Mouse (Mus musculus) stomach, embryonic 14.5 days (tissue): ENCODE data around the gene Gm42517. TPM values are rescaled to one million over a fixed set of nuclear protein-coding genes. Genes with fewer than 3 reads are reported as not detected.

Source experiments
- ATAC-seq: fragments of 200-750 bp; cut with Nextera tagmentation; 2 replicates; pipeline ENCODE4 v1.8.0; 2017; ENCODE audit warnings: low read depth, moderate TSS enrichment; ENCODE audit not compliant: insufficient number of reproducible peaks, insufficient read depth, low FRiP score
- H3K27ac ChIP-seq: fragments of 300-500 bp; sonication (generic); 2 replicates; pipeline ENCODE4 v1.5.1; 2014; ENCODE audit warnings: mild to moderate bottlenecking, low read length, moderate library complexity, mixed read lengths
- H3K27me3 ChIP-seq: fragments of 300-500 bp; sonication (generic); 2 replicates; pipeline ENCODE4 v1.6.1; 2014; ENCODE audit warnings: low read length, control low read depth, mixed read lengths; ENCODE audit not compliant: control insufficient read depth, insufficient read depth
- H3K36me3 ChIP-seq: fragments of 300-500 bp; sonication (generic); 2 replicates; pipeline ENCODE4 v1.6.1; 2014; ENCODE audit warnings: mild to moderate bottlenecking, control low read depth, low read length, moderate library complexity, mixed read lengths; ENCODE audit not compliant: control insufficient read depth, insufficient read depth
- H3K4me1 ChIP-seq: fragments of 300-500 bp; sonication (generic); 2 replicates; pipeline ENCODE4 v1.6.1; 2014; ENCODE audit warnings: low read length, control low read depth, mixed read lengths; ENCODE audit not compliant: control insufficient read depth, insufficient read depth
- H3K4me2 ChIP-seq: fragments of 300-500 bp; sonication (generic); replicated peaks from 2 replicates; pipeline ENCODE4 v1.6.1; 2014; ENCODE audit warnings: low read depth, low read length, control low read depth
- H3K4me3 ChIP-seq: fragments of 300-500 bp; sonication (generic); 2 replicates; pipeline ENCODE4 v1.5.1; 2014; ENCODE audit warnings: low read depth, low read length, control low read depth
- H3K9ac ChIP-seq: fragments of 300-500 bp; sonication (generic); replicated peaks from 2 replicates; pipeline ENCODE4 v1.6.1; 2014; ENCODE audit warnings: low read depth, mild to moderate bottlenecking, control low read depth, low read length, moderate library complexity, mixed read lengths
- H3K9me3 ChIP-seq: fragments of 300-500 bp; sonication (generic); 2 replicates; pipeline ENCODE4 v1.6.1; 2016; ENCODE audit warnings: low read depth, low read length, control low read depth; ENCODE audit not compliant: control insufficient read depth
- WGBS: fragments of 180-500 bp; shearing (Covaris S2); extraction: QIAGEN DNeasy Blood & Tissue Kit; methylation state at CpG from one replicate; pipeline ENCODE4 v1.1.7; 2014; 5-methylcytosine and 5-hydroxymethylcytosine counted together
- polyA plus RNA-seq: library from polyadenylated mRNA; unstranded; fragments of >200 nt; fragmentation: Nextera tagmentation; extraction: Ambion mirVana; gene quantifications from 2 replicates; pipeline ENCODE4 v1.2.1, GENCODE M21; 2014

Gm42517 gene
- polyA plus RNA-seq, 1 experiment from 2014 or later = not detected

- H3K4me1 ChIP-seq = peaks cover 7% of the 10 kb centered on the region; the same call in 1 of the 2 replicates
- H3K9ac ChIP-seq = no peak overlapping the region
- no peaks in the 10 kb centered on the region for H3K9me3 ChIP-seq
- no peak overlapping the region for H3K27ac ChIP-seq
- no peak overlapping the region for H3K4me3 ChIP-seq
- H3K36me3 ChIP-seq = no peaks in the 10 kb centered on the region
- 27% methylated on average over 3 of the region's 3 CpGs for WGBS
- peaks cover 30% of the 10 kb centered on the region for H3K27me3 ChIP-seq
- H3K4me2 ChIP-seq = no peak overlapping the region
- ATAC-seq = no peak
These were observed 5.4 kb downstream of the Gm42517 start for GRCm38 (mm10) chr5:108362330-108362729.

GRCm38 (mm10) chr5:108360211-108360610 lies 7.5 kb downstream of the Gm42517 start:
- no peak overlapping the region for H3K4me3 ChIP-seq
- peaks cover 10% of the 10 kb centered on the region; the same call in 1 of the 2 replicates for H3K27me3 ChIP-seq
- ATAC-seq = no peak
- H3K9ac ChIP-seq = no peak overlapping the region
- no peaks in the 10 kb centered on the region for H3K9me3 ChIP-seq
- H3K4me2 ChIP-seq = no peak overlapping the region
- 88% methylated on average over 4 of the region's 4 CpGs for WGBS
- H3K36me3 ChIP-seq = no peaks in the 10 kb centered on the region
- H3K4me1 ChIP-seq = no peaks in the 10 kb centered on the region
- no peak overlapping the region for H3K27ac ChIP-seq

- Histone ChIP-seq H3K9ac (no peak overlapping the region), H3K27me3 (0 out of 2 replicates have a peak, but pooled peaks cover 3% of the 10 kb centered on the region), H3K36me3 (no peaks in the 10 kb centered on the region), H3K4me3 (no peak overlapping the region), H3K9me3 (no peaks in the 10 kb centered on the region), H3K4me2 (no peak overlapping the region), H3K27ac (no peak overlapping the region), H3K4me1 (no peaks in the 10 kb centered on the region)
- no peak for ATAC-seq
- WGBS = 85% methylated on average over 9 of the region's 9 CpGs
These were observed 8.2 kb downstream of the Gm42517 start for GRCm38 (mm10) chr5:108359491-108359890.

GRCm38 (mm10) chr5:108357862-108358261 lies 9.9 kb downstream of the Gm42517 start:
- Histone ChIP-seq H3K9ac (no peak overlapping the region), H3K9me3 (no peaks in the 10 kb centered on the region), H3K36me3 (no peaks in the 10 kb centered on the region), H3K4me1 (no peaks in the 10 kb centered on the region), H3K4me2 (no peak overlapping the region), H3K4me3 (no peak overlapping the region), H3K27me3 (no peaks in the 10 kb centered on the region), H3K27ac (no peak overlapping the region)
- WGBS = 90% methylated on average over 1 of the region's 1 CpGs
- no peak for ATAC-seq

GRCm38 (mm10) chr5:108354056-108354455 lies 13.7 kb downstream of the Gm42517 start:
- ATAC-seq = no peak
- Histone ChIP-seq H3K27me3 (no peaks in the 10 kb centered on the region), H3K27ac (no peak overlapping the region), H3K4me2 (no peak overlapping the region), H3K9ac (no peak overlapping the region), H3K4me1 (no peaks in the 10 kb centered on the region), H3K9me3 (no peaks in the 10 kb centered on the region), H3K36me3 (no peaks in the 10 kb centered on the region), H3K4me3 (no peak overlapping the region)
- 73% methylated on average over 2 of the region's 2 CpGs for WGBS

- Histone ChIP-seq H3K36me3 (peaks cover 4% of the 10 kb centered on the region), H3K9ac (no peak overlapping the region), H3K9me3 (no peaks in the 10 kb centered on the region), H3K27me3 (no peaks in the 10 kb centered on the region), H3K27ac (no peak overlapping the region), H3K4me3 (no peak overlapping the region), H3K4me1 (no peaks in the 10 kb centered on the region), H3K4me2 (no peak overlapping the region)
- WGBS = 91% methylated on average over 9 of the region's 9 CpGs
- no peak for ATAC-seq
These were observed 18.1 kb downstream of the Gm42517 start for GRCm38 (mm10) chr5:108349511-108350148.

GRCm38 (mm10) chr5:108347843-108348242 lies 19.9 kb downstream of the Gm42517 start:
- Histone ChIP-seq H3K4me2 (no peak overlapping the region), H3K27me3 (no peaks in the 10 kb centered on the region), H3K9ac (no peak overlapping the region), H3K27ac (no peak overlapping the region), H3K4me3 (no peak overlapping the region), H3K36me3 (peaks cover 9% of the 10 kb centered on the region), H3K4me1 (no peaks in the 10 kb centered on the region), H3K9me3 (no peaks in the 10 kb centered on the region)
- no peak for ATAC-seq
- 82% methylated on average over 6 of the region's 6 CpGs for WGBS

GRCm38 (mm10) chr5:108345313-108346071 lies 22.2 kb downstream of the Gm42517 start:
- no peak for ATAC-seq
- no peak overlapping the region for H3K9ac ChIP-seq
- 87% methylated on average over 10 of the region's 10 CpGs for WGBS

More at GRCm38 (mm10) chr5:108345313-108346071, 22.2 kb downstream of the Gm42517 start:
- Histone ChIP-seq H3K27ac (no peak overlapping the region), H3K4me3 (no peak overlapping the region), H3K9me3 (no peaks in the 10 kb centered on the region), H3K4me2 (no peak overlapping the region), H3K4me1 (no peaks in the 10 kb centered on the region), H3K36me3 (peaks cover 14% of the 10 kb centered on the region), H3K27me3 (no peaks in the 10 kb centered on the region)
